Mouse (Mus musculus) brain, embryonic 14.5 days (tissue): ENCODE results near the gene Cd2ap.

Experiments used
- CTCF ChIP-seq: fragments of 200-500 bp; IDR thresholded peaks from 2 replicates; pipeline ENCODE4 v1.5.1; 2012; ENCODE audit warnings: inconsistent platforms, mild to moderate bottlenecking, moderate library complexity, borderline replicate concordance; ENCODE audit not compliant: insufficient read depth, insufficient read length; ENCODE audit errors: extremely low read depth
- POLR2A ChIP-seq: fragments of 200-500 bp; IDR thresholded peaks from 2 replicates; pipeline ENCODE4 v1.6.1; 2012; ENCODE audit warnings: mild to moderate bottlenecking, inconsistent platforms, borderline replicate concordance; ENCODE audit not compliant: poor library complexity, insufficient read depth, insufficient read length, severe bottlenecking; ENCODE audit errors: extremely low read depth

GRCm38 (mm10) chr17:42870465-42870864 lies 6.0 kb downstream of the Cd2ap start:
- TF ChIP-seq CTCF (no peak), POLR2A (no peak)
